Mouse (Mus musculus) right cerebral cortex, adult 2 months (tissue): ENCODE measurements around the gene Nfya.

Experiments
- DNase-seq, 2 experiments: peaks; one replicate each; pipeline ENCODE4 v3.0.0; 2021 to 2022; ENCODE audit warnings: low spot score in 2 of 2

Gene Nfya

GRCm38 (mm10) chr17:48346231-48346630 is 63.5 kb downstream of the Nfya start, which contains the start of gene Trem2:
Trem2 (plus strand) TSS chr17:48346401.
- DNase-seq, result no peak

- no peak for DNase-seq
Measured at GRCm38 (mm10) chr17:48345824-48346223, 63.9 kb downstream of the Nfya start.

- no peak for DNase-seq
Measured at GRCm38 (mm10) chr17:48343065-48343464, 66.6 kb downstream of the Nfya start.

DNA sequence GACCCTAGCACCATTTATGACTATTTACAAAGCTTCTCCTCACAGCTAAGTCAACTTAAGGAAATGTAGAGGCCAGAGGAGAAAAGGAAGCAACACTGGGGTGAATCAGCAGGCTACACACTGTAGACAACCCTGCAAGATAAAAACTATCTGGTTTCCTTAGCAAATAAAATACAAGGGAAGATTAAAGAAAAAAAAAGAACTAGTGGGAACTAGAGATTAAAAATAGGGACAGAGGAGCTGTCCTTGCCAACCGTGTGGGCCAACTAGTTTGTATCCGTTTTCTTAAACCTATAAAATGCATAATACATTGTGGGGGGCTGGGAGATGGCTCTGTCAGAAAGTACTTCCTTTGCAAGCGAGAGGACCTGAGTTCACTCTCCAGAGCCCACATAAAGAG is 67.8 kb downstream of the Nfya start:
- DNase-seq, result no peak

- no peak for DNase-seq
Measured at GRCm38 (mm10) chr17:48340267-48340666, 69.4 kb downstream of the Nfya start.
